ENCODE assay signal across 27 mouse cellular contexts in genomic region chr17:7165524-7165923, GRCm38 (mm10).
"Had no signal": no experiment of that assay in that cellular context is flagged by ENCODE, and none has a peak within 500 bp of the region (broad histone marks: within the 10 kb centered on the region; RNA-seq: fewer than 3 reads in every experiment).

No protein-coding gene starts in this region.

- H3K27me3 ChIP-seq: limb, embryonic 12.5 days; limb, embryonic 13.5 days; limb, embryonic 15.5 days; lung, embryonic 15.5 days; midbrain, embryonic 12.5 days; midbrain, embryonic 13.5 days; midbrain, embryonic 15.5 days; neural tube, embryonic 12.5 days had no signal

- H3K4me2 ChIP-seq: limb, embryonic 12.5 days; limb, embryonic 13.5 days; limb, embryonic 15.5 days; liver, embryonic 11.5 days; liver, embryonic 12.5 days; liver, embryonic 13.5 days; liver, embryonic 15.5 days; lung, embryonic 14.5 days; lung, embryonic 15.5 days; midbrain, embryonic 11.5 days; midbrain, embryonic 12.5 days; midbrain, embryonic 13.5 days; midbrain, embryonic 15.5 days; neural tube, embryonic 12.5 days had no signal

- DNase-seq: left cerebral cortex, postnatal 4 days; liver; liver, embryonic 13.5 days; liver, postnatal 0 days; lung, adult 18-20 months; lung, adult 2 months; lung, embryonic 14.5 days; lung, postnatal 10 days; lung, postnatal 14 days; lung, postnatal 36 days; lung, postnatal 4 days; midbrain, embryonic 14.5 days had no signal

- H3K36me3 ChIP-seq: limb, embryonic 10.5 days; limb, embryonic 12.5 days; limb, embryonic 13.5 days; limb, embryonic 15.5 days; liver, embryonic 12.5 days; liver, embryonic 13.5 days; liver, embryonic 15.5 days; lung, embryonic 15.5 days; midbrain, embryonic 10.5 days; midbrain, embryonic 12.5 days; midbrain, embryonic 13.5 days; midbrain, embryonic 15.5 days; neural tube, embryonic 12.5 days had no signal

- H3K4me3 ChIP-seq: limb, embryonic 10.5 days; limb, embryonic 12.5 days; limb, embryonic 13.5 days; limb, embryonic 15.5 days; liver, embryonic 12.5 days; liver, embryonic 13.5 days; liver, embryonic 15.5 days; lung, embryonic 15.5 days; megakaryocyte, embryonic 14.5 days; midbrain, embryonic 10.5 days; midbrain, embryonic 12.5 days; midbrain, embryonic 13.5 days; midbrain, embryonic 15.5 days; neural tube, embryonic 12.5 days had no signal
